Comparison of ENCODE assay signal across 9 mouse cellular contexts in genomic region chr16:33885021-33885471, GRCm38 (mm10). TPM values are rescaled to one million over a fixed set of nuclear protein-coding genes. Genes with fewer than 3 reads are reported as not detected.
DNase-seq lines count a peak whose midpoint lies in the region; ATAC-seq lines count a peak whose summit lies in the region.
"Had no signal": no experiment of that assay in that cellular context is flagged by ENCODE, and none has a peak within 500 bp of the region (broad histone marks: within the 10 kb centered on the region; RNA-seq: fewer than 3 reads in every experiment).

No protein-coding gene starts in this region.

- peak; percentile 3 for DNase-seq in CD4-positive, CD25-positive, alpha-beta regulatory T cell, adult 2 months (ENCODE audit: low read depth, low spot score)
- DNase-seq in right cerebral cortex, postnatal 10 days (ENCODE audit: low spot score in 2 of 2) = peak; percentile 41 to 44
- DNase-seq in right cerebral cortex, postnatal 25 days = no peak
- peak; percentile 52 for DNase-seq in lung, postnatal 10 days
- peak; percentile 26 for DNase-seq in yolk sac, embryonic 10.5 days (ENCODE audit: low spot score)
- DNase-seq in cerebellum, adult 8-10 months = no peak
- DNase-seq: cerebellum, adult 18-20 months had no signal

- ATAC-seq in CD4-positive, CD25-positive, alpha-beta regulatory T cell, adult 4 months = no peak
- ATAC-seq in megakaryocyte progenitor cell, adult 5-6 weeks (replicated peaks; ENCODE audit: poor library complexity) = no peak

RNA-seq across cellular contexts. Expression of gene Itgb5, which starts 55.6 kb away (rescaled TPM):
- 1 to 10 TPM in 1 of 2 experiments, under 1 TPM in 1; 0.47 to 1.2 TPM for polyA plus RNA-seq in CD4-positive, CD25-positive, alpha-beta regulatory T cell, adult 4 months (2017; shearing (Covaris generic))
- total RNA-seq in megakaryocyte progenitor cell, adult 5-6 weeks (2015) = 4.4 and 8.1 TPM in 2 replicates
- 5.5 and 8.5 TPM in 2 replicates for total RNA-seq in megakaryocyte progenitor cell, adult 5-6 weeks (2017)

Comparison
In these comparisons a context has a peak if more than half of its experiments do, and no peak if none do; other contexts are left out.
1. DNase-seq: peak in CD4-positive, CD25-positive, alpha-beta regulatory T cell, adult 2 months (single experiment), right cerebral cortex, postnatal 10 days (2 of 2), lung, postnatal 10 days (single experiment) and yolk sac, embryonic 10.5 days (single experiment); none in right cerebral cortex, postnatal 25 days (single experiment) and cerebellum, adult 8-10 months (single experiment).